Mouse (Mus musculus) stomach, postnatal 0 days (tissue): ENCODE data around the gene Hacd2.

Source experiments
- CTCF ChIP-seq: IDR thresholded peaks from 2 replicates; pipeline ENCODE4 v1.5.1; 2016; ENCODE audit warnings: antibody characterized with exemption, low read depth, mild to moderate bottlenecking, moderate library complexity
- EP300 ChIP-seq: optimal IDR thresholded peaks from 2 replicates; pipeline ENCODE3; 2016; ENCODE audit warnings: antibody characterized with exemption

DNA sequence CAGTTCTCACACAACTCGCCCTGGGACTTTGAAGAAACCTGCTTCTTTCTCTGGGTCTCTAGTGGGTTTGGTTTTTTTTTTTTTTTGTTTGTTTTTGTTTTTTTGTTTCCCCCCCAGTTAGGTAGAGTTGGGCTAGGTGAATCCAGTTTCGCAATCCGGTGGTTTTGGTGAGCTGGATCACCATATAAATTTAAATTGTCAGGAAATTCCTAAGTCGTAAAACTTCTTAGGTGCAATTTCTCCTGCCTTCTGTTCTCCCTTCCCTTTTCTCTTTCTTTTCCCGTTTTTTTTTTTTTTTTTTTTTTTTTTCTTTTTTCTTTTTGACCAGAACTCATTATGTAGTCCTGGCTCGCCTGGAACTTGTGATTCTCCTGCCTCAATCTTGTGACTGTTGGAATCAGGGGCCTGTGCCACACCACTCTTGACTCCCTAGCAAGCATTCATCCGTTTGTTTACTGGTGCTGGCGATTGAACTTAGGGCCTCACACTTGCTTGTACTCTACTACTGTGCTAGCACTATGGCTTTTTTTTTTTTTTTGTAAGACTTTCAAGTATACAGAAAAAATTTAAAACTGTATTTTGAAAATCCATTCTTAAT, 1.0 kb downstream of the Hacd2 start:
- TF ChIP-seq CTCF (no peak), EP300 (no peak)
